Mouse (Mus musculus): ENCODE data around the gene Rasgef1b.

DNA sequence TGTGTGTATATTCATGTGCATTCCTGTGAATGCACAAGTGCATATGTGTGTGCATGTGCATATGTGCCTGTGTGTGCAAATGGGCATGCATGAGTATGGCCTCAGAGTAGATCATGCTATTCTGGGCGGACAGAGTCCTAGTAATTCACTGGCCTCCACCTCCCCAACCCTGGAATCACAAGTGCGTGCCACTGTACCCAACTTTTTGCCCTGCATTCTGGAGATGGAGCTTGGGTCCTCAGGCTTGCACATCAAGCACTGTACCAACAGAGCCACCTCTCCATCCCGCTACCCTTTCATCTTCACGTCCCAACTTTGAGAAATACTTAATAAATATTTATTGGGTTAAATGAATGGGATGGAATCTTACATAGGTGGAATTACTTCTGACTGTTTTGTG is 138.3 kb downstream of the Rasgef1b start:
- TF ChIP-seq CTCF (IDR thresholded peaks at IDR 0.05; ENCODE audit: control insufficient read depth, insufficient read depth, low read length) (no peak), POLR2A (IDR thresholded peaks at IDR 0.05; ENCODE audit: borderline replicate concordance, control insufficient read depth, low read depth, low read length) (no peak)
